ENCODE assay signal across 1 mouse cellular context in the genomic region with DNA sequence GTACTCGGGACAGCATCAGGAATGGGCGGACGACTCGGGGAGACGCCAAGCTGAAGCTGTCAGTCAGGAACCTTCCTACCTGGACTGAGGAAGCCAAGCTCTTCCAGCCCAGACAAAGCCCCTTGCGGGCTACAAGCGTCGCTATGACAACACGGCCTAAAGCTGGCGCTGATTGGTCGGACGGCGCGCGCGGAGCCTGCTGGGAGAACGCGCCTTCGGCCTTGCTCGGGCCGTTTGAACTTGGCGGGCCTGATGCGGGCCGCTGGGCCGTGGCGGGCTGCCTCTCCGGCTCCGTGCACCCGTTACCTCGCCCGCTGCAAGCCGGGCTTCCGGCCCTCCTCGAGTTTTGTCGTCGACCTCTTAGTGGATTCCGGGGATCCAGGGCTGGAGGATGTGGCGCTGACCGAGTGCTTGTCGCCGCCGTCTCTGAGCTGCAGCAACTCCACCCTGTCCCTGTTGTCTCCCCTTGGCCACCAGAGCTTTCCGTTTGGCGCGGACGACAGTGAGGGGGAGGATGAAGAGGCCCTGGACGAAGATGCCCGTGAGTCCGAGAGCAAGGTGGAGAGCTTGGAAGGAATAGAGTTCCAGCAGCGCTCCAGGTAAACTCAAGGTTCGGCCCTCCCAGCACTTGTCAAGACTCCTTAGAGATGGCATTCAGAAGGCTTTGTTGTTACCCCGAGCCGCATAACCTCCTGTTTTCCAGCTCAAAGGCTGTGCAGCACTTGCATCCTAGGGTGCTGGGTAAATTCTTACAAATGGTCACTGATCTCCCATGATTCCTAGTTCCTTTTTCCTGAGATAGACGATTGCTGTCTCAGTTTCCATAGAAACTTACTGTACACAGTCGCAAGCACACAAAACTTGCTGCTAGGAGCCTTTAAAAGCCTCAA.
TF ChIP-seq lines count a peak whose summit lies in the region.

A gene (plus strand): TSS at position 202 of the 890 bp plus-strand sequence.

TF ChIP-seq in MEL, 35 proteins besides CTCF, POLR2A, EP300 and RAD21 (continued from another document):
- TF ChIP-seq GABPA (IDR thresholded peaks at IDR 0.05; ENCODE audit: low read depth, low read length) (no peak), ZKSCAN1 (IDR thresholded peaks at IDR 0.05; ENCODE audit: low read depth, low read length) (no peak), USF2 (IDR thresholded peaks at IDR 0.05; ENCODE audit: borderline replicate concordance in 1 of 2, insufficient read depth in 1 of 2, low read depth in 1 of 2, low read length in 2 of 2) (no peak), ETS1 (IDR thresholded peaks at IDR 0.05; ENCODE audit: low read depth, low read length) (no peak), ZMIZ1 (IDR thresholded peaks at IDR 0.05; ENCODE audit: low read depth, low read length) (peak; percentile 74), CHD2 (IDR thresholded peaks at IDR 0.05; ENCODE audit: low read length) (no peak), SIN3A (IDR thresholded peaks at IDR 0.05; ENCODE audit: low read length) (peak; percentile 98), JUND (IDR thresholded peaks at IDR 0.05; ENCODE audit: low read depth, low read length) (no peak), KAT2A (conservative IDR thresholded peaks at IDR 0.05; ENCODE audit: low read depth, low read length) (peak; percentile 56; the same call in 1 of the 2 replicates), MYB (IDR thresholded peaks at IDR 0.05; ENCODE audit: low read depth, low read length) (0 out of 2 replicates have a peak, but pooled peaks have one; percentile 17)
